Mouse (Mus musculus) heart, postnatal 0 days (tissue): ENCODE results near the gene Kpna7. TPM values are rescaled to one million over a fixed set of nuclear protein-coding genes. Genes with fewer than 3 reads are reported as not detected.
A peak's percentile ranks its signal among the peaks of the same experiment; 100 is the strongest.
"Not testable (repeated sequence)": the region's sequence is repeated elsewhere in the genome, so short reads cannot be mapped to it uniquely, and the experiment has no call there.

ENCODE experiments used
- ATAC-seq: fragments of 200-750 bp; cut with Nextera tagmentation; 2 replicates; pipeline ENCODE4 v1.8.0; 2017; ENCODE audit warnings: low read depth, moderate number of reproducible peaks, moderate library complexity; ENCODE audit not compliant: insufficient read depth
- DNase-seq: peaks from one replicate; pipeline ENCODE4 v3.0.0-alpha.2; 2016; ENCODE audit warnings: low spot score
- H3K27ac ChIP-seq: fragments of 300-500 bp; sonication (generic); 2 replicates; pipeline ENCODE4 v1.5.1; 2014; ENCODE audit warnings: low read depth, mild to moderate bottlenecking
- H3K27me3 ChIP-seq: fragments of 300-500 bp; sonication (generic); 2 replicates; pipeline ENCODE4 v1.6.1; 2014; ENCODE audit warnings: low read length, mixed read lengths; ENCODE audit not compliant: control insufficient read depth, insufficient read depth
- H3K36me3 ChIP-seq: fragments of 300-500 bp; sonication (generic); replicated peaks from 2 replicates; pipeline ENCODE4 v1.6.1; 2014; ENCODE audit warnings: low read length, mixed read lengths; ENCODE audit not compliant: control insufficient read depth, insufficient read depth
- H3K4me1 ChIP-seq: fragments of 300-500 bp; sonication (generic); 2 replicates; pipeline ENCODE4 v1.6.1; 2014; ENCODE audit warnings: antibody characterized with exemption; ENCODE audit not compliant: control insufficient read depth, insufficient read depth
- H3K4me2 ChIP-seq: fragments of 300-500 bp; sonication (generic); 2 replicates; pipeline ENCODE4 v1.6.1; 2014; ENCODE audit warnings: low read depth, mild to moderate bottlenecking, low read length, moderate library complexity
- H3K4me3 ChIP-seq: fragments of 300-500 bp; sonication (generic); 2 replicates; pipeline ENCODE4 v1.5.1; 2014; ENCODE audit warnings: low read depth, low read length
- H3K9ac ChIP-seq: fragments of 300-500 bp; sonication (generic); replicated peaks from 2 replicates; pipeline ENCODE4 v1.6.1; 2014; ENCODE audit warnings: low read depth, low read length, mixed read lengths
- H3K9me3 ChIP-seq: fragments of 300-500 bp; sonication (generic); replicated peaks from 2 replicates; pipeline ENCODE4 v1.6.1; 2016; ENCODE audit warnings: low read length; ENCODE audit not compliant: control insufficient read depth
- CTCF ChIP-seq: IDR thresholded peaks from 2 replicates; pipeline ENCODE4 v1.5.1; 2016; ENCODE audit warnings: antibody characterized with exemption, control low read depth, low read depth
- EP300 ChIP-seq: IDR thresholded peaks from 2 replicates; pipeline ENCODE4 v1.6.1; 2016; ENCODE audit warnings: antibody characterized with exemption, low read depth
- WGBS: fragments of 180-500 bp; shearing (Covaris S2); extraction: QIAGEN DNeasy Blood & Tissue Kit; methylation state at CpG from one replicate; pipeline ENCODE4 v1.1.7; 2014; 5-methylcytosine and 5-hydroxymethylcytosine counted together
- polyA plus RNA-seq: library from polyadenylated mRNA; unstranded; fragments of >200 nt; fragmentation: Nextera tagmentation; extraction: Ambion mirVana; gene quantifications from 2 replicates; pipeline ENCODE4 v1.2.1, GENCODE M21; 2015
- total RNA-seq: library from RNA; depleted of rRNA; stranded (reverse); fragments of >200 nt; gene quantifications from 2 replicates; pipeline ENCODE4 v1.2.3, GENCODE M21; 2014; ENCODE audit warnings: low replicate concordance

Kpna7 gene
- total and polyA plus RNA-seq, 2 experiments from 2014 or later: not detected

DNA sequence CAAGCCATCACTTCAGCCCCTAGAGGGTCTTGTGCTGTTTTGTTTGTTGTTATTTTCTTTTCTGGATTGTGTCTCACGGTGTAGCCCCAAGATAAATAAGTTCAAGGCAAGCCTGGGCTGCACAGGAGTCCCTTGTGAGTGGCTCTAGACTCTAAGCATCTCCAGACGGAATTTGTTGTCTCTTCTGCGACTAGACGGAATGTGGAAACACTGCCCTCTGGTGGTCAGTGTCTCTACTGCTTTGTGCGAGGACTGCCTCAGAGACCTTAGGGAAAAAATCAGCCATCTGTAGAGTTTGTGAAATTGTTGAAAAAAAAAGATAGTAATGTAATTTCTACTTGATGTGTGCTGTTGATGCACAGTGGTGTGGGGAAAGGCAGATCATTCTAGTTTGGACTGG is 14.1 kb downstream of the Kpna7 start:
- no peak overlapping the region for H3K27ac ChIP-seq

DNA sequence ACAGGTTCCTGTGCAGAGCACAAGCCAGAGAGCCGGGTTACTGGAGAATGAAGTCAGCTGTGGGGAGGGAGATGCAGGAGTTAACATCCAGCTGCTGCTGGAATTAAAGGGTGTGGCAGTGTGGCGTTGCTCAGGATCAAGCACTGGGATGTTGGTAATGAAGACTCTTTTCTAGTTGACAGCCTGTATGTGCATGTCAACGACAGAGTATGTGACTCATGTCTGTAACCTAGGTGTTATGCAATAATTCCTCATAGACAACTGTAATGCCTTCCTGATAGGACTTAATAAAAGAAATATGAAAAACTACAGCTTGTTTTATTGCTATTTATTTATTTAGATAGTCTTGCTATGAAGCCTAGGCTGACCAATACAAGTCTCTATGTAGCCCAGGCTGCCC is 15.0 kb downstream of the Kpna7 start:
- H3K9me3 ChIP-seq: no peaks in the 10 kb centered on the region
- no peak overlapping the region for H3K9ac ChIP-seq
- H3K27me3 ChIP-seq: no peaks in the 10 kb centered on the region
- H3K4me1 ChIP-seq: no peaks in the 10 kb centered on the region
- WGBS: 35% methylated on average over 3 of the region's 3 CpGs
- no peak overlapping the region for H3K4me2 ChIP-seq
- ATAC-seq: no peak
- DNase-seq: no peak
- no peaks in the 10 kb centered on the region for H3K36me3 ChIP-seq
- TF ChIP-seq CTCF: no peak
- TF ChIP-seq EP300: no peak
- H3K4me3 ChIP-seq: no peak overlapping the region
- no peak overlapping the region for H3K27ac ChIP-seq

More for the DNA sequence above, 14.1 kb downstream of the Kpna7 start:
- no peak overlapping the region for H3K9ac ChIP-seq
- H3K27me3 ChIP-seq: no peaks in the 10 kb centered on the region
- H3K36me3 ChIP-seq: no peaks in the 10 kb centered on the region
- ATAC-seq (no peak), DNase-seq (peak; percentile 39)
- H3K4me1 ChIP-seq: no peaks in the 10 kb centered on the region
- H3K4me3 ChIP-seq: no peak overlapping the region
- peak; percentile 87 for TF ChIP-seq CTCF
- TF ChIP-seq EP300: no peak
- H3K4me2 ChIP-seq: no peak overlapping the region
- under 1% methylated on average over 5 of the region's 5 CpGs for WGBS
- H3K9me3 ChIP-seq: no peaks in the 10 kb centered on the region

- Histone ChIP-seq H3K9ac (no peak overlapping the region), H3K27me3 (no peaks in the 10 kb centered on the region), H3K9me3 (no peaks in the 10 kb centered on the region), H3K4me3 (no peak overlapping the region), H3K27ac (no peak overlapping the region), H3K36me3 (no peaks in the 10 kb centered on the region), H3K4me2 (no peak overlapping the region), H3K4me1 (no peaks in the 10 kb centered on the region)
- 97% methylated on average over 1 of the region's 1 CpGs for WGBS
- DNase-seq: no peak
- ATAC-seq: no peak
- TF ChIP-seq EP300 (no peak), CTCF (no peak)
Measured at GRCm38 (mm10) chr5:145064765-145065340, 19.0 kb downstream of the Kpna7 start.

GRCm38 (mm10) chr5:145059524-145059923 is 24.3 kb downstream of the Kpna7 start:
- Histone ChIP-seq H3K4me2 (no peak overlapping the region), H3K27ac (no peak overlapping the region), H3K36me3 (no peaks in the 10 kb centered on the region), H3K9ac (no peak overlapping the region), H3K9me3 (no peaks in the 10 kb centered on the region), H3K4me3 (no peak overlapping the region), H3K4me1 (no peaks in the 10 kb centered on the region), H3K27me3 (no peaks in the 10 kb centered on the region)
- no peak for DNase-seq
- no peak for TF ChIP-seq EP300
- no peak for ATAC-seq
- 79% methylated on average over 2 of the region's 2 CpGs for WGBS

GRCm38 (mm10) chr5:145058722-145059121 is 25.1 kb downstream of the Kpna7 start:
- Histone ChIP-seq H3K4me2 (no peak overlapping the region), H3K27ac (no peak overlapping the region), H3K4me3 (no peak overlapping the region), H3K27me3 (no peaks in the 10 kb centered on the region), H3K9ac (no peak overlapping the region), H3K4me1 (no peaks in the 10 kb centered on the region), H3K36me3 (no peaks in the 10 kb centered on the region), H3K9me3 (no peaks in the 10 kb centered on the region)
- no peak for DNase-seq
- 90% methylated on average over 7 of the region's 7 CpGs for WGBS
- TF ChIP-seq CTCF (no peak), EP300 (no peak)
- no peak for ATAC-seq

GRCm38 (mm10) chr5:145057907-145058306 is 25.9 kb downstream of the Kpna7 start:
- H3K9me3 ChIP-seq: no peaks in the 10 kb centered on the region
- TF ChIP-seq EP300 (no peak), CTCF (no peak)
- H3K27ac ChIP-seq: no peak overlapping the region
- no peak overlapping the region for H3K4me3 ChIP-seq
- ATAC-seq (no peak), DNase-seq (no peak)
- H3K4me2 ChIP-seq: no peak overlapping the region
- 80% methylated on average over 8 of the region's 8 CpGs for WGBS
- no peaks in the 10 kb centered on the region for H3K27me3 ChIP-seq
- H3K9ac ChIP-seq: no peak overlapping the region
- no peaks in the 10 kb centered on the region for H3K4me1 ChIP-seq
- no peaks in the 10 kb centered on the region for H3K36me3 ChIP-seq

- not testable (repeated sequence) for H3K9me3 ChIP-seq, H3K4me3 ChIP-seq, H3K4me1 ChIP-seq, DNase-seq, H3K4me2 ChIP-seq, H3K9ac ChIP-seq, H3K27ac ChIP-seq, ATAC-seq, H3K27me3 ChIP-seq, H3K36me3 ChIP-seq
- 38% methylated on average over 3 of the region's 3 CpGs for WGBS
Measured at GRCm38 (mm10) chr5:145054187-145054586, 29.6 kb downstream of the Kpna7 start.

GRCm38 (mm10) chr5:145042690-145043089 is 41.1 kb downstream of the Kpna7 start, which contains the start of gene 1700018F24Rik:
1700018F24Rik (plus strand) TSS chr5:145042990.
- ATAC-seq, H3K9ac ChIP-seq, H3K4me2 ChIP-seq, H3K27ac ChIP-seq, H3K4me1 ChIP-seq, H3K36me3 ChIP-seq, H3K9me3 ChIP-seq, H3K27me3 ChIP-seq, H3K4me3 ChIP-seq, DNase-seq: not testable (repeated sequence)
- WGBS: 32% methylated on average over 3 of the region's 3 CpGs
